Mouse (Mus musculus): ENCODE results near the gene AC129217.1.

GRCm38 (mm10) chr19:8851639-8852038 lies 22.1 kb downstream of the AC129217.1 start:
- TF ChIP-seq POLR2A (IDR thresholded peaks at IDR 0.05; ENCODE audit: borderline replicate concordance, extremely low read depth, low read depth, low read length) (no peak), CTCF (IDR thresholded peaks at IDR 0.05; ENCODE audit: insufficient read depth, low read length) (peak; percentile 22; the same call in 1 of the 2 replicates)
